Mouse (Mus musculus): Measurements from ENCODE around the gene Mrpl49. TPM values are rescaled to one million over a fixed set of nuclear protein-coding genes. Genes with fewer than 3 reads are reported as not detected.

Gene Mrpl49
- polyA plus RNA-seq, 1 experiment: 37.3 TPM

DNA sequence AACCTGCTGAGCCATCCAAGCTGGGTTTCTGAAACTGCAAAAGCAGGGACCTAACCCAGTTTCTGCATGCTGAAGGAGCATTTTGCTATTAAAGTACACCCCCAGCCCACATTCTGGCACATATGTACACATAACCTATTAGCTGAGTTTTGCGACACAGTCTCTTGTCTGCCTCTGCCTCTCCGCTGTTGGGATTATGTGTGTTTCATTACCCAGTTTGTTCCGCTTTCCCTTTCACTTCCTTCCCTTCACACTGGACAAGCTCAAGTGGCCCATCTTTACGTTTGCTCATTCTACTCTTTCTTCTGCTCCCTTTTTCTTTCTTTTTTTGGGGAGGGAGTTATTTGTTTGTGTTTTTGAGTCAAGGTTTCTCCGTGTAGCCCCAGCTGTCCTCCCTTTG lies 16.3 kb upstream of the Mrpl49 start:
- no peak overlapping the region for H3K27ac ChIP-seq (ENCODE audit: insufficient read depth, low read depth, low read length)
- no peak for DNase-seq
- H3K36me3 ChIP-seq (ENCODE audit: control insufficient read depth, insufficient read depth, low read length): no peaks in the 10 kb centered on the region; the same call in 1 of the 2 replicates
- H3K4me3 ChIP-seq (ENCODE audit: insufficient read depth, low read depth, low read length): no peak overlapping the region
- H3K27me3 ChIP-seq (replicated peaks; ENCODE audit: control insufficient read depth, insufficient read depth, low read length): no peaks in the 10 kb centered on the region
- H3K4me1 ChIP-seq (ENCODE audit: control insufficient read depth, insufficient read depth, low read length): peaks cover 5% of the 10 kb centered on the region
- WGBS: 93% methylated on average over 5 of the region's 5 CpGs
- TF ChIP-seq CTCF (conservative IDR thresholded peaks at IDR 0.05; ENCODE audit: insufficient read depth, insufficient read length, low read depth, low read length) (no peak), POLR2A (IDR thresholded peaks at IDR 0.05; ENCODE audit: low read depth, low read length) (no peak)

DNA sequence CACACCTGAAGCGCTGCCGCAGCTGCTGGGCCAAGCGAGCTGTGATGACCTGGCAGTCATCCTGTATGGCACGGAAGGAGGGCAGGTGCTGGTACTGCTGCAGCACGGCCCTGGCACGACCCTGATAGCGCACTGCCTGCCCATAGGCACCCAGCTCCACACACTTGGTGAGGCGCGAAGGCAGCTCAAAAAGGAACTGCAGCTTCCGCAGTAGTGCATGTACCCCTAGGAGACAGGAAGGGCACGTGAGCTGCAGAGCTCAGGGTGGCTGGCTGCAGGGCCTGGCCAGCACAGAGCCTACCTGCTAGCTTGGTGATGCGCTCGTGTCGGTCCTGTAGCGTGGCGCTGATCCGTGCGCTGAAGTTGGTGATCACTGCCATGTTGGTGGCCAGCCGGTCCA lies 13.7 kb upstream of the Mrpl49 start:
- 91% methylated on average over 19 of the region's 19 CpGs for WGBS
- no peak for TF ChIP-seq CTCF (conservative IDR thresholded peaks at IDR 0.05; ENCODE audit: insufficient read depth, insufficient read length, low read depth, low read length)
- TF ChIP-seq POLR2A (IDR thresholded peaks at IDR 0.05; ENCODE audit: low read depth, low read length): no peak

GRCm38 (mm10) chr19:6070571-6071250 lies 13.1 kb upstream of the Mrpl49 start:
- H3K36me3 ChIP-seq (ENCODE audit: control insufficient read depth, insufficient read depth, low read length): no peaks in the 10 kb centered on the region; the same call in 1 of the 2 replicates
- no peak overlapping the region for H3K4me3 ChIP-seq (ENCODE audit: insufficient read depth, low read depth, low read length)
- no peak overlapping the region for H3K27ac ChIP-seq (ENCODE audit: insufficient read depth, low read depth, low read length)
- DNase-seq: no peak
- peaks cover 8% of the 10 kb centered on the region; the same call in 1 of the 2 replicates for H3K4me1 ChIP-seq (ENCODE audit: control insufficient read depth, insufficient read depth, low read length)
- no peaks in the 10 kb centered on the region for H3K27me3 ChIP-seq (replicated peaks; ENCODE audit: control insufficient read depth, insufficient read depth, low read length)
- WGBS: 93% methylated on average over 31 of the region's 31 CpGs
- TF ChIP-seq POLR2A (IDR thresholded peaks at IDR 0.05; ENCODE audit: low read depth, low read length) (no peak), CTCF (conservative IDR thresholded peaks at IDR 0.05; ENCODE audit: insufficient read depth, insufficient read length, low read depth, low read length) (no peak)

More for the DNA sequence above, 13.7 kb upstream of the Mrpl49 start:
- no peak overlapping the region for H3K27ac ChIP-seq (ENCODE audit: insufficient read depth, low read depth, low read length)
- peaks cover 11% of the 10 kb centered on the region for H3K4me1 ChIP-seq (ENCODE audit: control insufficient read depth, insufficient read depth, low read length)
- H3K27me3 ChIP-seq (replicated peaks; ENCODE audit: control insufficient read depth, insufficient read depth, low read length): no peaks in the 10 kb centered on the region
- H3K36me3 ChIP-seq (ENCODE audit: control insufficient read depth, insufficient read depth, low read length): no peaks in the 10 kb centered on the region; the same call in 1 of the 2 replicates
- no peak overlapping the region for H3K4me3 ChIP-seq (ENCODE audit: insufficient read depth, low read depth, low read length)
- no peak for DNase-seq

GRCm38 (mm10) chr19:6069851-6070250 lies 12.3 kb upstream of the Mrpl49 start:
- Histone ChIP-seq H3K27me3 (replicated peaks; ENCODE audit: control insufficient read depth, insufficient read depth, low read length) (no peaks in the 10 kb centered on the region), H3K4me3 (ENCODE audit: insufficient read depth, low read depth, low read length) (no peak overlapping the region), H3K4me1 (ENCODE audit: control insufficient read depth, insufficient read depth, low read length) (peaks cover 8% of the 10 kb centered on the region; the same call in 1 of the 2 replicates), H3K27ac (ENCODE audit: insufficient read depth, low read depth, low read length) (no peak overlapping the region), H3K36me3 (ENCODE audit: control insufficient read depth, insufficient read depth, low read length) (no peaks in the 10 kb centered on the region; the same call in 1 of the 2 replicates)
- DNase-seq: no peak
- 91% methylated on average over 10 of the region's 10 CpGs for WGBS
- TF ChIP-seq POLR2A (IDR thresholded peaks at IDR 0.05; ENCODE audit: low read depth, low read length) (no peak), CTCF (conservative IDR thresholded peaks at IDR 0.05; ENCODE audit: insufficient read depth, insufficient read length, low read depth, low read length) (no peak)

GRCm38 (mm10) chr19:6068951-6069350 lies 11.4 kb upstream of the Mrpl49 start:
- Histone ChIP-seq H3K4me1 (ENCODE audit: control insufficient read depth, insufficient read depth, low read length) (peaks cover 8% of the 10 kb centered on the region; the same call in 1 of the 2 replicates), H3K27me3 (replicated peaks; ENCODE audit: control insufficient read depth, insufficient read depth, low read length) (no peaks in the 10 kb centered on the region), H3K36me3 (ENCODE audit: control insufficient read depth, insufficient read depth, low read length) (no peaks in the 10 kb centered on the region; the same call in 1 of the 2 replicates), H3K4me3 (ENCODE audit: insufficient read depth, low read depth, low read length) (no peak overlapping the region), H3K27ac (ENCODE audit: insufficient read depth, low read depth, low read length) (no peak overlapping the region)
- no peak for TF ChIP-seq POLR2A (IDR thresholded peaks at IDR 0.05; ENCODE audit: low read depth, low read length)
- no peak for TF ChIP-seq CTCF (conservative IDR thresholded peaks at IDR 0.05; ENCODE audit: insufficient read depth, insufficient read length, low read depth, low read length)
- no peak for DNase-seq
- 78% methylated on average over 4 of the region's 4 CpGs for WGBS

- no peak within 1 kb of the TSS for H3K27ac ChIP-seq (ENCODE audit: insufficient read depth, low read depth, low read length)
- no peaks in the 10 kb centered on the region; the same call in 1 of the 2 replicates for H3K36me3 ChIP-seq (ENCODE audit: control insufficient read depth, insufficient read depth, low read length)
- H3K4me3 ChIP-seq (ENCODE audit: insufficient read depth, low read depth, low read length): peak within 1 kb of the TSS; percentile 37
- H3K27me3 ChIP-seq (replicated peaks; ENCODE audit: control insufficient read depth, insufficient read depth, low read length): no peaks in the 10 kb centered on the region
- peaks cover 9% of the 10 kb centered on the region for H3K4me1 ChIP-seq (ENCODE audit: control insufficient read depth, insufficient read depth, low read length)
- 9% methylated on average over 33 of the region's 33 CpGs for WGBS
- TF ChIP-seq CTCF (conservative IDR thresholded peaks at IDR 0.05; ENCODE audit: insufficient read depth, insufficient read length, low read depth, low read length): no peak
- peak; percentile 5 for TF ChIP-seq POLR2A (IDR thresholded peaks at IDR 0.05; ENCODE audit: low read depth, low read length)
- DNase-seq: peak; percentile 96
Observed at GRCm38 (mm10) chr19:6067724-6068415, 10.3 kb upstream of the Mrpl49 start, which contains the start of gene Tm7sf2. Tm7sf2 (minus strand) TSS chr19:6068373.

Measured in kidney, adult 2 months (tissue).